Mouse (Mus musculus): ENCODE data around the gene Gtsf1. TPM values are rescaled to one million over a fixed set of nuclear protein-coding genes. Genes with fewer than 3 reads are reported as not detected.

Gtsf1 gene
- total and polyA plus RNA-seq, 2 experiments from 2014 or later = not detected

GRCm38 (mm10) chr15:103365471-103366375 is 64.5 kb downstream of the Gtsf1 start:
- 1% methylated on average over 51 of the region's 51 CpGs for WGBS
- H3K9me3 ChIP-seq (ENCODE audit: low read length) = no peaks in the 10 kb centered on the region
- H3K4me1 ChIP-seq (ENCODE audit: insufficient read depth, low read length) = peaks cover 5% of the 10 kb centered on the region
- H3K27ac ChIP-seq (ENCODE audit: low read depth, low read length) = no peak overlapping the region
- ATAC-seq (ENCODE audit: low FRiP score) (peak; percentile 28; the same call in 1 of the 2 replicates), DNase-seq (ENCODE audit: low spot score) (no peak)
- peak overlapping the region; percentile 50 for H3K9ac ChIP-seq (replicated peaks; ENCODE audit: low read length, poor library complexity, severe bottlenecking)
- no peak for TF ChIP-seq CTCF (IDR thresholded peaks at IDR 0.05)
- H3K36me3 ChIP-seq (ENCODE audit: insufficient read depth, low read length) = no peaks in the 10 kb centered on the region
- H3K27me3 ChIP-seq (ENCODE audit: insufficient read depth, low read length) = peaks cover 9% of the 10 kb centered on the region
- H3K4me3 ChIP-seq (ENCODE audit: low read depth, low read length) = peak overlapping the region; percentile 51
- H3K4me2 ChIP-seq (ENCODE audit: low read depth, low read length, poor library complexity, severe bottlenecking) = peak overlapping the region; percentile 94

GRCm38 (mm10) chr15:103364761-103365160 is 65.5 kb downstream of the Gtsf1 start:
- Histone ChIP-seq H3K4me1 (ENCODE audit: insufficient read depth, low read length) (peaks cover 5% of the 10 kb centered on the region), H3K27me3 (ENCODE audit: insufficient read depth, low read length) (peaks cover 9% of the 10 kb centered on the region), H3K27ac (ENCODE audit: low read depth, low read length) (no peak overlapping the region), H3K4me3 (ENCODE audit: low read depth, low read length) (peak overlapping the region; percentile 51; the same call in 1 of the 2 replicates), H3K9ac (replicated peaks; ENCODE audit: low read length, poor library complexity, severe bottlenecking) (no peak overlapping the region), H3K36me3 (ENCODE audit: insufficient read depth, low read length) (no peaks in the 10 kb centered on the region), H3K4me2 (ENCODE audit: low read depth, low read length, poor library complexity, severe bottlenecking) (no peak overlapping the region), H3K9me3 (ENCODE audit: low read length) (no peaks in the 10 kb centered on the region)
- TF ChIP-seq CTCF (IDR thresholded peaks at IDR 0.05) = no peak
- ATAC-seq (ENCODE audit: low FRiP score) (no peak), DNase-seq (ENCODE audit: low spot score) (no peak)
- 56% methylated on average over 4 of the region's 4 CpGs for WGBS

- Histone ChIP-seq H3K4me3 (ENCODE audit: low read depth, low read length) (no peak overlapping the region), H3K27me3 (ENCODE audit: insufficient read depth, low read length) (peaks cover 9% of the 10 kb centered on the region), H3K27ac (ENCODE audit: low read depth, low read length) (no peak overlapping the region), H3K9ac (replicated peaks; ENCODE audit: low read length, poor library complexity, severe bottlenecking) (no peak overlapping the region), H3K36me3 (ENCODE audit: insufficient read depth, low read length) (no peaks in the 10 kb centered on the region), H3K4me1 (ENCODE audit: insufficient read depth, low read length) (peaks cover 5% of the 10 kb centered on the region), H3K4me2 (ENCODE audit: low read depth, low read length, poor library complexity, severe bottlenecking) (no peak overlapping the region), H3K9me3 (ENCODE audit: low read length) (no peaks in the 10 kb centered on the region)
- WGBS = 64% methylated on average over 1 of the region's 1 CpGs
- no peak for TF ChIP-seq CTCF (IDR thresholded peaks at IDR 0.05)
- DNase-seq (ENCODE audit: low spot score) (no peak), ATAC-seq (ENCODE audit: low FRiP score) (no peak)
Measured at GRCm38 (mm10) chr15:103363809-103364208, 66.5 kb downstream of the Gtsf1 start.

- H3K4me1 ChIP-seq (ENCODE audit: insufficient read depth, low read length) = peaks cover 5% of the 10 kb centered on the region
- no peak overlapping the region for H3K9ac ChIP-seq (replicated peaks; ENCODE audit: low read length, poor library complexity, severe bottlenecking)
- no peaks in the 10 kb centered on the region for H3K9me3 ChIP-seq (ENCODE audit: low read length)
- TF ChIP-seq CTCF (IDR thresholded peaks at IDR 0.05) = no peak
- no peak for ATAC-seq (ENCODE audit: low FRiP score)
- no peak overlapping the region for H3K4me3 ChIP-seq (ENCODE audit: low read depth, low read length)
- no peak for DNase-seq (ENCODE audit: low spot score)
- no peak overlapping the region for H3K27ac ChIP-seq (ENCODE audit: low read depth, low read length)
- 91% methylated on average over 3 of the region's 3 CpGs for WGBS
- H3K36me3 ChIP-seq (ENCODE audit: insufficient read depth, low read length) = no peaks in the 10 kb centered on the region
- peaks cover 9% of the 10 kb centered on the region for H3K27me3 ChIP-seq (ENCODE audit: insufficient read depth, low read length)
- no peak overlapping the region for H3K4me2 ChIP-seq (ENCODE audit: low read depth, low read length, poor library complexity, severe bottlenecking)
Measured at GRCm38 (mm10) chr15:103362950-103363349, 67.3 kb downstream of the Gtsf1 start.

GRCm38 (mm10) chr15:103362333-103362732 is 67.9 kb downstream of the Gtsf1 start:
- 65% methylated on average over 6 of the region's 7 CpGs for WGBS
- ATAC-seq (ENCODE audit: low FRiP score) = no peak
- no peaks in the 10 kb centered on the region for H3K36me3 ChIP-seq (ENCODE audit: insufficient read depth, low read length)

GRCm38 (mm10) chr15:103361269-103361668 is 69.0 kb downstream of the Gtsf1 start:
- TF ChIP-seq CTCF (IDR thresholded peaks at IDR 0.05) = no peak
- peaks cover 6% of the 10 kb centered on the region for H3K27me3 ChIP-seq (ENCODE audit: insufficient read depth, low read length)

More at GRCm38 (mm10) chr15:103362333-103362732, 67.9 kb downstream of the Gtsf1 start:
- no peak for DNase-seq (ENCODE audit: low spot score)
- no peak for TF ChIP-seq CTCF (IDR thresholded peaks at IDR 0.05)
- H3K4me2 ChIP-seq (ENCODE audit: low read depth, low read length, poor library complexity, severe bottlenecking) = no peak overlapping the region
- no peak overlapping the region for H3K9ac ChIP-seq (replicated peaks; ENCODE audit: low read length, poor library complexity, severe bottlenecking)
- H3K27ac ChIP-seq (ENCODE audit: low read depth, low read length) = no peak overlapping the region
- peaks cover 9% of the 10 kb centered on the region for H3K27me3 ChIP-seq (ENCODE audit: insufficient read depth, low read length)
- H3K4me3 ChIP-seq (ENCODE audit: low read depth, low read length) = no peak overlapping the region
- no peaks in the 10 kb centered on the region for H3K9me3 ChIP-seq (ENCODE audit: low read length)
- H3K4me1 ChIP-seq (ENCODE audit: insufficient read depth, low read length) = peaks cover 5% of the 10 kb centered on the region

More at GRCm38 (mm10) chr15:103361269-103361668, 69.0 kb downstream of the Gtsf1 start:
- Histone ChIP-seq H3K9me3 (ENCODE audit: low read length) (no peaks in the 10 kb centered on the region), H3K4me2 (ENCODE audit: low read depth, low read length, poor library complexity, severe bottlenecking) (no peak overlapping the region), H3K9ac (replicated peaks; ENCODE audit: low read length, poor library complexity, severe bottlenecking) (no peak overlapping the region), H3K4me3 (ENCODE audit: low read depth, low read length) (no peak overlapping the region), H3K27ac (ENCODE audit: low read depth, low read length) (no peak overlapping the region), H3K36me3 (ENCODE audit: insufficient read depth, low read length) (no peaks in the 10 kb centered on the region), H3K4me1 (ENCODE audit: insufficient read depth, low read length) (peaks cover 2% of the 10 kb centered on the region)
- no peak for ATAC-seq (ENCODE audit: low FRiP score)
- no peak for DNase-seq (ENCODE audit: low spot score)
- WGBS = 68% methylated on average over 1 of the region's 1 CpGs
